Mouse (Mus musculus): ENCODE results near the gene Tmem256.

- no peak for TF ChIP-seq CTCF (IDR thresholded peaks at IDR 0.05; ENCODE audit: borderline replicate concordance, control insufficient read depth, extremely low read depth, insufficient read depth, low read length, poor library complexity)
- no peak for TF ChIP-seq POLR2A (IDR thresholded peaks at IDR 0.05; ENCODE audit: control insufficient read depth, extremely low read depth, insufficient read depth, low read length, poor library complexity)
These were observed 45.3 kb downstream of the Tmem256 start for GRCm38 (mm10) chr11:69883527-69884151.

Data from thymus, adult 2 months (tissue).